Mouse (Mus musculus): ENCODE measurements at regions not wholly inside any gene's neighbourhood (a gene's known extent, or its start where the extent isn't known, plus 50 kb on each side); places are given as distances from the start of the nearest gene placed in this dataset.
A peak's percentile ranks its signal among the peaks of the same experiment; 100 is the strongest.

GRCm38 (mm10) chr8:34702806-34703205 lies 591.3 kb upstream of the Gm10131 start:
- no peak for ATAC-seq (replicated peaks; ENCODE audit: insufficient number of reproducible peaks, insufficient read depth, low FRiP score, low read depth)
- H3K36me3 ChIP-seq: no peaks in the 10 kb centered on the region
- no peak overlapping the region for H3K4me3 ChIP-seq
- H3K4me2 ChIP-seq: no peak overlapping the region
- no peak overlapping the region for H3K9ac ChIP-seq
- WGBS: 84% methylated on average over 2 of the region's 2 CpGs
- no peaks in the 10 kb centered on the region for H3K9me3 ChIP-seq (replicated peaks)
- no peak overlapping the region for H3K27ac ChIP-seq
- no peaks in the 10 kb centered on the region; the same call in 1 of the 2 replicates for H3K4me1 ChIP-seq (replicated peaks)
- 0 out of 2 replicates have a peak, but pooled peaks cover 3% of the 10 kb centered on the region for H3K27me3 ChIP-seq

GRCm38 (mm10) chr8:34699015-34699414 lies 587.5 kb upstream of the Gm10131 start:
- H3K9me3 ChIP-seq (replicated peaks): no peaks in the 10 kb centered on the region
- WGBS: 45% methylated on average over 4 of the region's 4 CpGs
- no peak for ATAC-seq (replicated peaks; ENCODE audit: insufficient number of reproducible peaks, insufficient read depth, low FRiP score, low read depth)

GRCm38 (mm10) chr8:34696365-34696764 lies 584.8 kb upstream of the Gm10131 start:
- H3K27me3 ChIP-seq: no peaks in the 10 kb centered on the region
- no peaks in the 10 kb centered on the region for H3K4me1 ChIP-seq (replicated peaks)
- H3K27ac ChIP-seq: no peak overlapping the region
- H3K9me3 ChIP-seq (replicated peaks): no peaks in the 10 kb centered on the region
- no peaks in the 10 kb centered on the region for H3K36me3 ChIP-seq
- ATAC-seq (replicated peaks; ENCODE audit: insufficient number of reproducible peaks, insufficient read depth, low FRiP score, low read depth): no peak
- WGBS: 87% methylated on average over 12 of the region's 12 CpGs
- no peak overlapping the region for H3K4me3 ChIP-seq
- H3K9ac ChIP-seq: no peak overlapping the region
- no peak overlapping the region for H3K4me2 ChIP-seq

More at GRCm38 (mm10) chr8:34699015-34699414, 587.5 kb upstream of the Gm10131 start:
- Histone ChIP-seq H3K4me1 (replicated peaks) (no peaks in the 10 kb centered on the region), H3K27me3 (no peaks in the 10 kb centered on the region), H3K36me3 (no peaks in the 10 kb centered on the region), H3K9ac (no peak overlapping the region), H3K4me3 (no peak overlapping the region), H3K27ac (no peak overlapping the region), H3K4me2 (no peak overlapping the region)

- Histone ChIP-seq H3K9me3 (replicated peaks) (no peaks in the 10 kb centered on the region), H3K4me1 (replicated peaks) (peaks cover 7% of the 10 kb centered on the region), H3K36me3 (no peaks in the 10 kb centered on the region), H3K4me3 (no peak overlapping the region), H3K27me3 (peaks cover 7% of the 10 kb centered on the region; the same call in 1 of the 2 replicates), H3K27ac (no peak overlapping the region), H3K4me2 (no peak overlapping the region), H3K9ac (no peak overlapping the region)
- no peak for ATAC-seq (replicated peaks; ENCODE audit: insufficient number of reproducible peaks, insufficient read depth, low FRiP score, low read depth)
- 54% methylated on average over 13 of the region's 13 CpGs for WGBS
These were observed 581.1 kb upstream of the Gm10131 start for GRCm38 (mm10) chr8:34692606-34693005.

GRCm38 (mm10) chr8:34691776-34692175 lies 580.2 kb upstream of the Gm10131 start:
- no peak overlapping the region for H3K4me3 ChIP-seq
- ATAC-seq (replicated peaks; ENCODE audit: insufficient number of reproducible peaks, insufficient read depth, low FRiP score, low read depth): no peak
- 81% methylated on average over 6 of the region's 6 CpGs for WGBS

GRCm38 (mm10) chr8:34689825-34690493 lies 578.4 kb upstream of the Gm10131 start:
- Histone ChIP-seq H3K4me1 (replicated peaks) (peaks cover 7% of the 10 kb centered on the region), H3K9me3 (replicated peaks) (no peaks in the 10 kb centered on the region), H3K27me3 (peaks cover 13% of the 10 kb centered on the region; the same call in 1 of the 2 replicates), H3K36me3 (no peaks in the 10 kb centered on the region), H3K4me3 (peak overlapping the region; percentile 33), H3K9ac (no peak overlapping the region; the same call in 1 of the 2 replicates), H3K4me2 (peak overlapping the region; percentile 62), H3K27ac (no peak overlapping the region)
- 12% methylated on average over 9 of the region's 9 CpGs for WGBS
- no peak for ATAC-seq (replicated peaks; ENCODE audit: insufficient number of reproducible peaks, insufficient read depth, low FRiP score, low read depth)

More at GRCm38 (mm10) chr8:34691776-34692175, 580.2 kb upstream of the Gm10131 start:
- Histone ChIP-seq H3K9me3 (replicated peaks) (no peaks in the 10 kb centered on the region), H3K4me2 (no peak overlapping the region), H3K27ac (no peak overlapping the region), H3K36me3 (no peaks in the 10 kb centered on the region), H3K4me1 (replicated peaks) (peaks cover 7% of the 10 kb centered on the region), H3K9ac (no peak overlapping the region), H3K27me3 (peaks cover 7% of the 10 kb centered on the region; the same call in 1 of the 2 replicates)

- ATAC-seq (replicated peaks; ENCODE audit: insufficient number of reproducible peaks, insufficient read depth, low FRiP score, low read depth): no peak
- H3K4me1 ChIP-seq (replicated peaks): peaks cover 7% of the 10 kb centered on the region
- H3K4me2 ChIP-seq: peak overlapping the region; percentile 62
- H3K27me3 ChIP-seq: peaks cover 13% of the 10 kb centered on the region; the same call in 1 of the 2 replicates
- no peak overlapping the region; the same call in 1 of the 2 replicates for H3K9ac ChIP-seq
- no peaks in the 10 kb centered on the region for H3K9me3 ChIP-seq (replicated peaks)
- WGBS: 14% methylated on average over 33 of the region's 33 CpGs
- H3K36me3 ChIP-seq: no peaks in the 10 kb centered on the region
- H3K4me3 ChIP-seq: peak overlapping the region; percentile 33
- no peak overlapping the region for H3K27ac ChIP-seq
These were observed 577.7 kb upstream of the Gm10131 start for GRCm38 (mm10) chr8:34689049-34689824.

- peaks cover 7% of the 10 kb centered on the region for H3K4me1 ChIP-seq (replicated peaks)
- H3K4me3 ChIP-seq: 0 out of 2 replicates have a peak overlapping the region, but pooled peaks have one; percentile 33
- peak overlapping the region; percentile 62 for H3K4me2 ChIP-seq
- ATAC-seq (replicated peaks; ENCODE audit: insufficient number of reproducible peaks, insufficient read depth, low FRiP score, low read depth): no peak
- no peaks in the 10 kb centered on the region for H3K36me3 ChIP-seq
- no peaks in the 10 kb centered on the region for H3K9me3 ChIP-seq (replicated peaks)
- H3K9ac ChIP-seq: no peak overlapping the region
- H3K27me3 ChIP-seq: peaks cover 13% of the 10 kb centered on the region; the same call in 1 of the 2 replicates
- H3K27ac ChIP-seq: no peak overlapping the region
- WGBS: 75% methylated on average over 20 of the region's 20 CpGs
These were observed 577.0 kb upstream of the Gm10131 start for GRCm38 (mm10) chr8:34688396-34689048.

- WGBS: 80% methylated on average over 10 of the region's 10 CpGs
These were observed 574.8 kb upstream of the Gm10131 start for GRCm38 (mm10) chr8:34686371-34686770.

GRCm38 (mm10) chr8:34684683-34685082 lies 573.1 kb upstream of the Gm10131 start:
- no peaks in the 10 kb centered on the region for H3K9me3 ChIP-seq (replicated peaks)
- no peak overlapping the region for H3K4me2 ChIP-seq
- H3K27me3 ChIP-seq: peaks cover 13% of the 10 kb centered on the region; the same call in 1 of the 2 replicates
- H3K4me1 ChIP-seq (replicated peaks): peaks cover 6% of the 10 kb centered on the region
- H3K27ac ChIP-seq: no peak overlapping the region
- H3K36me3 ChIP-seq: no peaks in the 10 kb centered on the region
- H3K9ac ChIP-seq: no peak overlapping the region
- 64% methylated on average over 7 of the region's 7 CpGs for WGBS
- no peak for ATAC-seq (replicated peaks; ENCODE audit: insufficient number of reproducible peaks, insufficient read depth, low FRiP score, low read depth)
- H3K4me3 ChIP-seq: no peak overlapping the region

More at GRCm38 (mm10) chr8:34686371-34686770, 574.8 kb upstream of the Gm10131 start:
- Histone ChIP-seq H3K4me3 (no peak overlapping the region), H3K4me1 (replicated peaks) (peaks cover 7% of the 10 kb centered on the region), H3K27ac (no peak overlapping the region), H3K9me3 (replicated peaks) (no peaks in the 10 kb centered on the region), H3K4me2 (no peak overlapping the region), H3K36me3 (no peaks in the 10 kb centered on the region), H3K27me3 (peaks cover 13% of the 10 kb centered on the region; the same call in 1 of the 2 replicates), H3K9ac (no peak overlapping the region)
- ATAC-seq (replicated peaks; ENCODE audit: insufficient number of reproducible peaks, insufficient read depth, low FRiP score, low read depth): no peak

GRCm38 (mm10) chr8:34683173-34683572 lies 571.6 kb upstream of the Gm10131 start:
- H3K9ac ChIP-seq: no peak overlapping the region
- WGBS: 74% methylated on average over 5 of the region's 5 CpGs
- no peaks in the 10 kb centered on the region for H3K36me3 ChIP-seq
- ATAC-seq (replicated peaks; ENCODE audit: insufficient number of reproducible peaks, insufficient read depth, low FRiP score, low read depth): no peak
- no peak overlapping the region for H3K27ac ChIP-seq
- H3K27me3 ChIP-seq: peaks cover 6% of the 10 kb centered on the region; the same call in 1 of the 2 replicates
- H3K4me3 ChIP-seq: no peak overlapping the region
- no peaks in the 10 kb centered on the region for H3K9me3 ChIP-seq (replicated peaks)
- no peak overlapping the region for H3K4me2 ChIP-seq
- peaks cover 3% of the 10 kb centered on the region for H3K4me1 ChIP-seq (replicated peaks)
